Mouse (Mus musculus): Measurements from ENCODE around the gene Cryaa.
"Not testable (repeated sequence)": the region's sequence is repeated elsewhere in the genome, so short reads cannot be mapped to it uniquely, and the experiment has no call there.

The Cryaa gene

DNA sequence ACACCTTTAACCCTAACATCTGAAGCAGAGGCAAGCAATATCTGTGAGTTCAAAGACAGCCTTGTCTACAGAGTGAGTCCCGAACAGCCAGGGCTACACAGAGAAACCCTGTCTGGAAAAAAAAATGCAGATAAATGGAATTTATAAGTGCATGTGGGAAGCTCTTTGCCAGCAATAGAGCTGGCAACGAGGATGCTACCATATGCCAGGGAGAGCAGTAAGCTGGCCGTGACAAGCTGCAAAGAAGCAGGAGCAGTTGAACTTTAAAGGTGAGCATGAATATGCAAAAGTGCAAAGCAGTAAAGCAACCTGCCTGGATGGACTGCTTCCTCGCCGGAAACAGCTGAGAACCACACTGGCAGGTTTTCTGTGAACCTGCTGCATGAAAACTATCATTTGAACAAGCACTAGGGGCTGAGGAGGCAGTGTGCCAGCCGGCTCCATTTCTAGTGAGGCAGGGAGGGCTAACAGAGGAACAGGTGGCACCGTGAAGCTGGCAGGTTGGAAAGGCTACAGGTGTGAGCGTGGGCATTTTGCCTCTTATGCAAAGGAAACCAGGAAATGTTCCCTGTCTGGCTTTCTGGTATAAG, 16.9 kb upstream of the Cryaa start:
- no peak for DNase-seq (ENCODE audit: low spot score)

DNA sequence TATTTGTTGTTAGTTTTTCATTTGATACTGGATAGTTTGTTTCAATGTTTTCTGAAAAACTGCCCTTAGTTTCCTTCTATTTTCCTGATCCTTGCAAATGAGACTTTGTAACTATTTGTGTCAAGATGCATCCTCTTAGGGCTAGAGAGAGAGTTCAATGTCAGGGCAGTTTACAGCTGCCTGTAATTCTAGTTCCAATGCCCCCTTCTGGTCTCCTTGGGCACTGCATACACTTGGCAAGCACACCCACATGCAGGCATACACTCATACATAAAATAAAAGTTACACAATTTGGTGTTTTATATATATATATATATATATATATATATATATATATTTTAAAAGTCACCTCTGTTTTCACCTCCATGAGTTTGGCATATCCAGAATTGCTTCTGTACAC, 14.8 kb upstream of the Cryaa start:
- no peak for DNase-seq (ENCODE audit: low spot score)

- DNase-seq (ENCODE audit: low spot score): peak; percentile 61
Measured at GRCm38 (mm10) chr17:31664760-31665159, 12.8 kb upstream of the Cryaa start.

GRCm38 (mm10) chr17:31668306-31668705, 9.3 kb upstream of the Cryaa start:
- DNase-seq (ENCODE audit: low spot score): no peak

DNA sequence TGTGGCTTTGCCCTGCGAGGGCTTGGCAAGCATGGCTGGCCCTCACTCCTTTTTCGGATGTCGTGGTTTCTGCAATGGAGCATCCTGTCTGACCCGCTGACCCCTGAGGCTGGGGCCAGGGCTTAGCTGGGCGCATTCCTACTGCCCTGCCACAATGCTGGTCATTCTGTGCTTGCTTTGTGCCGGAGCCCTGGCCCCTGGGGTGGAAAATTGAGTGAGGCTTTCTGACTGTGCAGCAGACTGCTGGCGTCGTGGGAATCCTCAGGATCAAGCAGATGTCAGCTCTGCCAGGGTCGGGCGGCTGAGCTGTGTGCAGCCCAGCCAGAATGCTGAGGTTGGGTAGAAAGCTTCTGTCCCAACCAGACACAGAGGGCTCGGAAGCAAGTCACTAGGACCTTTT, 7.4 kb upstream of the Cryaa start:
- DNase-seq (ENCODE audit: low spot score): no peak

GRCm38 (mm10) chr17:31671698-31672097, 5.9 kb upstream of the Cryaa start:
- DNase-seq (ENCODE audit: low spot score): no peak

DNA sequence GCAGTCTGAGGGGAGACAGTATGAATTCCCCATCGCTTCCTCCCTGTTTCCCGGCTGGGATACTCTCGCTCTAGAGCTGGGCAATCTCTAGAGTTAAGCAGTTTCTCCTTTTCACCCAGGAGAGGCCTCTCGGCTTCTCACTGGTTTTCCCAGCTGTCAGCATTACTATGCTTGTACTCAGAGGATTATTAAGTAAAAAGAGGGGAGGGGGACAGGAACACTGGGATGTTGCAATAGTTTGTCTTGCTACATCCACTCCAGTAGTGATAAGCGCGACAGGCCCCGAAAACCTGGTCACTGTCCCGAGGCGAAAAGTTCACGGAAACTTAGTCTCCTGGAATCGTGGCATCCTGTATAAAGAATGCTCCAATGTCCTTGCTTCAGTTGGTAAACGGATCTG, 5.3 kb upstream of the Cryaa start:
- DNase-seq (ENCODE audit: low spot score): no peak

DNA sequence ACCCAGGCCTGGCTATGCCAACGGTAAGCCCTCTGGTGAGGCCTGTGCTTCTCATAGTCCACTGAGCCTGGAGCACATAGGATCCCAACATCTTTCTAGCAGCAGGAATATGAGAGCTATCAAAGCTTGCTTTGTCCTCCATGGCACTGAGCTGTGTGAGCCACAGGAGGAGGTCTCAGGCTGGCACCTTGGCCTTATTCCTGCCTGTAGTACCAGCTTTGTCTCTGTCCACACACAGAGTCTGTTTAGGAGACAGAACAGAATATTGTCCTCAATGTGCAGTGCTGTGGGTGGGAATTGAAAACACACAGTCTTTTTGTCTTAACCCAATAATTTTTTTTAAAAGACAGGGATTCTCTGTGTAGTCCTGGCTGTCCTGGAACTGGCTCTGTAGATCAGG, 3.2 kb upstream of the Cryaa start:
- DNase-seq (ENCODE audit: low spot score): no peak

DNA sequence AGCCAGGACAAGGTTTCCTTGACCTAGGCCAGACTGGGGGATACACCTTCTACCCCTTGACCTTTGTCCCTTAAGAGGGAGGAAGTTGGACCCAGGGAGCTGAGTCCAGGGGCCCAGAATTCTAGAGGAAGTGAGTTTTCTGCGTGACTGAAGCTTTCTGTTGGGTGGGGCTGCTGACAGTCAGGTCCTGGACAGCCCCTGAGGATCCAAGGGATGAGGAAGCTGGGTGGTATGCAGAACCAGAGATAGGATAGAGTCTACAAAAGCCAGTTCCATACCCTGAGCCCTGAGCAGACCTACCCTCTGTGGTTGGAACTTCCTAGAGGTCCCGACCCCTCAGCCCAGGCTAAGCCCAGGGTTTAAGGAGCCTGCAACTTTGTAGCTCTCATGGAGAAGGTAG, 2.8 kb downstream of the Cryaa start:
- no peak for DNase-seq (ENCODE audit: low spot score)

DNA sequence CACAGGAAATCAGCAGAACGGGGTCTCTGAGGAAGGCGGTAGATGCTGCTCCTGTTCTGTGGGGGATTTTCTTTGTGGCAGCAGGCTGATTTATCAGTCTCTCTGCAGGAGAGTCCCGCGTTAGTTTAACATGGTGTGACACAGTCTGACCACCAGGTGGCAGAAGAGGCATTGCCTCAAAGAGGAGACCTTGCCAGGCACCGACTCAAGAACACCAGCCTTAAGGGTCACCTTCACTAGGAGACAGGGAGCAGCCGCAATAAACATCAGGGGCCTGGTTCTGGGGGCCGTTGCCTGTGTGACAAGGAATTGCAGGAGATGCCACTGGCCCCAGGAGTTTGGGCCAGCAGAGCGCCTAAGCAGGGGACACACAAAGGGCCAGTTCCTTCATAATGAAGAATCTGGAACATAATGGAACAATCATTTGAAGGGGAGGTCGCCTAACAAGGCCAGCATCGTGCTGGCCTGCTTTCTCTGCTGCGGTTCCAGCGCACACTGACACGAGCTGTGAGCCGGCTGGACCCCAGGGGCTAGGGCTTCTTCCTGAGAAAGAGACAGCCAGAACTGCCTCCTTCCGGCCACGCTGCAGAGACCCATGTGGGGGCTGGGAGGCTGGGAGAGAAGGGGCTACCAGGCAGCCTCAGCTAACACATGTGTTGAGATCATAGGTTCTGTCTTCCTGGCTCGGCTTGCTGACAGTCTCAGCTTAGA, 8.1 kb downstream of the Cryaa start:
- DNase-seq (ENCODE audit: low spot score): peak; percentile 49

DNA sequence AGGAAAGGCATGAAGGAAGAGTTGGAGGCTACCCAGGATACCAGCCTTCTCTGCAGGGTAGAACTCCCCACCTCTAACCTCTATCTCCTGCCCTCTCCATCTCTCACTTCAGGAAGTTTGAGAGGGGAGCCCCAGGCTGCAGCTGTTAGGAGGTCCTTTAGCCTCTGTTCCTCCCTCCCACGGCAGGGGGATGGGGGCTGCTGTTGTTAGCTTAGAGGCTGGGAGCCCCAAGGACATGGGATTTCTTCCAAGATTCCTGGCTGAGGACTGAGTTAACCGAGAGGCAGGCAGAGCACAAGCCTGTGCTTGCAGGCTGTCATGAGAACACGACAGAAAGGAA, 8.6 kb downstream of the Cryaa start:
- DNase-seq (ENCODE audit: low spot score): no peak

- no peak for DNase-seq (ENCODE audit: low spot score)
Measured at GRCm38 (mm10) chr17:31688112-31688511, 10.5 kb downstream of the Cryaa start.

GRCm38 (mm10) chr17:31689606-31690005, 12.0 kb downstream of the Cryaa start:
- DNase-seq (ENCODE audit: low spot score): no peak

DNA sequence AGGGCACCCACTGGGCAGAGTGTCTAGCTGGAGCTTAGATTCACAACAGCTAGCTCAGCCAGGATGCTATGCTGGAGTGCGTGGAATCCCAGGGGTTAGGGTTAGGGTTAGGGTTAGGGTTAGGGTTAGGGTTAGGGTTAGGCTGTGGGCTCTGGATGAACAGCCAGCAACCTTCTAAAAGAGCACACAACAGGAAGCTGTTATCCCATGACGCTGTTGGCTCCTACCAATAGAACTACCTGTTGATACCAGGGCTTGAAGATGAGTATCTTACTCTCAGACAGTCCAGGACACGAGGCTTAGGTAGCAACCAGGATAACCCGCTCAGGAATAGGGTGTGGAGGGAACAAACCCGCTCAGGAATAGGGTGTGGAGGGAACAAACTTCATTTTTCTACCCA, 15.3 kb downstream of the Cryaa start:
- DNase-seq (ENCODE audit: low spot score): no peak

DNA sequence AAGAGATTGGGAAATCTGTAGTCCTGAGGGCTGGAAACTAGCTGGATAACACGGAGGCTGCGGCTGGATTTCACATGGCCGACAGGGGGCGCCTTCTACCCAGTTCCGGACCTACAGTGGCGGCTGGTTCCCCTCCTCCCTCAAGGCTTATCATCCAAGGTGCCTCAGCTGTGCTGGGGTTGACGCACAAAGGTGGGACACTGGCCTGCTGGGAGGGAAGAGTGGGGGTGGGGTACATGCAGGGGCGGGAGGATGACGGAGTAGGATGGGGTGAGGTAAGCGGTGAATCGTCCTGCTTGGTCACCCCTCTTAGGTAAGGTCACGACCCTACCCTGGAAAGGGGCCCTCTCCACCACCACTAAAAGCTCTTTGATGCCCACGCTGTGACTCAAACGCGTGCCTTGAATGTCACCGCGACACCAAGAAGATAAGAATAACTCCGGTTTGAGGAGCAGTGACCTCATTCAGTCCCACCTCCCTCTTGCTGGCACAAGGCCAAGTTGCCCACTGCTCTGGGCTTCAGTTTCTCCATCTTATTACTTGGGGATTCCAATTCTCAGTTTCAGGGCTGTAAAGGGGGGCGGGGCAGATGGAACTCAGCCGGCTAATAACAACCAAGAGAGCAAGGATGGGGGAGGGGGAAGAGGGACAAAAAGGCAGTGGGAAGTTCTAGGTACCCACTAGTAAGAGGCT, 15.9 kb downstream of the Cryaa start:
- peak; percentile 60 for DNase-seq (ENCODE audit: low spot score)

DNA sequence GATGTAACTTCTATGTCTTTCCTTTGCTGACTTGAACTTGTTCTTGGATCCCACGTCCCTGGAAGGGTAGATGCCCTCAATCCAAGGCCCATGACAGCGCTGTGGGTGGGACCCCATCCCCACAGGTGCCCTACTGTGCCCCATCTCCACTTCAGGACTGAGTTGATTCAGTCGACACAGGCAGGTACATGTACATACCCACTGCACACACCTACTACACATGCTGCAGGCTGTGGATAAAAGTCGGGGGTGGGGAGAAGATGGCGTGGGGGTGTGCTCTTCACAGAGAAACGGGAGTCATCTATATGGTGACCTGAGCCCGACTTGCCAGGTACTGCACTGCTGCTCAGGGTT, 16.4 kb downstream of the Cryaa start:
- no peak for DNase-seq (ENCODE audit: low spot score)

DNA sequence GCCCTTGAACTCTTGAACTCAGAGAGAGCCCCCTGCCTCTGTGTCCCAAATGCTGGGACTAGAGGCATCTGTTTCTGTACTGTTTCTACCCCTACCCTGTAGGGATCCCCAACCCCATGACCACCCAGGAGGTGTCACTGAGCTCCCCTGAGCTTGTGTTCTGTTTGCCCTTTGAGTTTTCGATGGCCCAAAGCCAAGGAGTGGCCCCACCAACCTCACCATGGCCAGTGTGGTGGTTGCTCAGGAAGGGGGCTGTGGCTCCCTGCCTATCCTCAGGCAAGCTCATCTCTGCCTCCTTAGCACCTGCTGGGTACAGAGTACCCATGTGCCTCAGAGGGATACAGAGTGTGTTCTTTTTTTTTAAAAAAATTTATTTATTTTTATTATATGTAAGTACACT, 17.3 kb downstream of the Cryaa start:
- DNase-seq (ENCODE audit: low spot score): no peak

DNA sequence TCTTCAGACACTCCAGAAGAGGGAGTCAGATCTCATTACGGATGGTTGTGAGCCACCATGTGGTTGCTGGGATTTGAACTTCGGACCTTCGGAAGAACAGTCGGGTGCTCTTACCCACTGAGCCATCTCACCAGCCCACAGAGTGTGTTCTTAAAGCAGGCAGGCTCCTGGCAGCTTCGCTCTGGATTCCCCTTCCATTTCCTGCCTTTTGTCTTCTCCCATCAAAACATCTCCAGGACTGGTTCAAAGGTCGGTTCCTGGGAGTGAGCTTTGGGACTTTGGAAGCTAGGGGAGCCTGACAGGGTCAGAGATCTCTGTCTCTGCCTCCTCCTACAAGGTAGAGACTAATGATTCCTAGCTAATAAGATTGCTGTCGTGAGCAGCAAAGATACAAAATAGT, 17.7 kb downstream of the Cryaa start:
- not testable (repeated sequence) for DNase-seq (ENCODE audit: low spot score)

GRCm38 (mm10) chr17:31698347-31698746, 20.7 kb downstream of the Cryaa start:
- DNase-seq (ENCODE audit: low spot score): no peak

GRCm38 (mm10) chr17:31703276-31703980, 25.8 kb downstream of the Cryaa start:
- no peak for DNase-seq (ENCODE audit: low spot score)

GRCm38 (mm10) chr17:31705271-31706020, 27.8 kb downstream of the Cryaa start:
- no peak for DNase-seq (ENCODE audit: low spot score)

DNA sequence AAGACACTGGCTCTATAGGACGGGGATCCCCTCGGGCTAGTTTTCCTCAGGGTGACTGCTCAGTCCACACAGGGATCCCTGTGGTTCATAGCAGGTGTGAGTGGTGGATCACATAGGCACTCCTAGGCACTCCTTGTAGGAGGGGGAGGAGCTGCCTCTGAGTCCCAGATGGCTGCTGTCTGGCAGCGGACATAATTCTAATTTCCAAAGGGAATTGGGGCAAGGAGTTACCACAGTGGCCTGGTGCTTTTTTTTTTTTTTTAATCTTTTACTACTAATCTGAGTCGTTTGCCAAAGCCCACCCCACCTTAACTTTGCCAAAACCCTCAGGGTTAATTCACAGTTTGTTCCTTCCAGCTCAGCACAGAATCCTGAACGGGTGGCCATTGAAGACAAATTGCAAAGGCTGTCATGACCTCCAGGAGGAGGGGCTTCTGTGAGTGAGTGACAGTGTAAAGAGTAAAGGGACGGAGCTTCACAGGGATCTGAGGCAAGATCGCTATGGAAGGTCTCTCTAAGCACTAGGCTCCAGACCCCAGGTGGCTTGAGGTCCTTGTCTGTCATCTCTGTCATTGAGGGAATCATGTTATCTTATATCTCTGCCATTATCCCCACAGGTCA, 31.6 kb downstream of the Cryaa start:
- no peak for DNase-seq (ENCODE audit: low spot score)
